Mouse (Mus musculus) cerebellum, adult 8-10 months (tissue): ENCODE measurements around the gene Ksr2.

Experiments used
- DNase-seq: peaks from one replicate; pipeline ENCODE4 v3.0.0; 2022

Ksr2 gene

GRCm38 (mm10) chr5:117628351-117628750 is 214.6 kb downstream of the Ksr2 start:
- DNase-seq: peak; percentile 25

DNA sequence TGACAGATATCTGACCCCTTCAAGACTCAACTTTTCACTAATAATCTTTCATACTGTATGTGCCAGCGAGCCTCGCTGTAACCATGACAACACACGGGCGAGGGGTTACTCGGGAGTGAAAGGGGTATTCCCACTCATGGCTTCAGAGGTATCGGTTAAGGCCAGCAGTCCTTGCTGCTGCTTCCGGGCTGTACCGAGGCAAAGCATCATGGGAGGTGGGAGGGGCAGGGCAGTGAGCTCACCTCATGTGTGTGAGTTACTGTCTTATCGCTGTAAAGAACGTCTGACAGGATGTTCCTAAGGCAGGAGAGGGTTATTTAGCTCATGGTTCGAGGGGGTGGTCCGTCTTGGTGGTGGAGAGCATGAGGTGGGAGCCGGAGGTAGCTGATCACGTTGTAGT is 215.8 kb downstream of the Ksr2 start:
- no peak for DNase-seq

GRCm38 (mm10) chr5:117635211-117635610 is 221.4 kb downstream of the Ksr2 start:
- DNase-seq: no peak

DNA sequence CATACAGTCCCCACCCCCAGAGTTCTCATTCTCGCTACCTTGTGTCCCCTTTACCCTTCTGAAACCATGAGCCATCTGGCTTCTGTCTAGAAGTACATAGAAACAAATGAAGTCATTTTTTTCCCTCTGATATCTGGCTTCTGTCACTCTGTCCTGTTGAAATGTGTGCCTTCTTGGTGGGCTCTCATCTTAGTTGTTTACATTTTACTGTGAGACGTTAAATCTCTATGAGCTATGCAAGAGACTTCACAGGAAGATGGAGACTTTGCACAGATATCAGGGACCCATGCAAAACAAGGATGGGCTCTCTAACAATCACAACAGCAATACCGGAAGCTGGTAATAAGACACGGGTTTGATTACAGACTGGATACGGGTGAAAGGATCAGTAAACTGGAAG is 222.0 kb downstream of the Ksr2 start:
- no peak for DNase-seq

GRCm38 (mm10) chr5:117641585-117641984 is 227.8 kb downstream of the Ksr2 start:
- no peak for DNase-seq

DNA sequence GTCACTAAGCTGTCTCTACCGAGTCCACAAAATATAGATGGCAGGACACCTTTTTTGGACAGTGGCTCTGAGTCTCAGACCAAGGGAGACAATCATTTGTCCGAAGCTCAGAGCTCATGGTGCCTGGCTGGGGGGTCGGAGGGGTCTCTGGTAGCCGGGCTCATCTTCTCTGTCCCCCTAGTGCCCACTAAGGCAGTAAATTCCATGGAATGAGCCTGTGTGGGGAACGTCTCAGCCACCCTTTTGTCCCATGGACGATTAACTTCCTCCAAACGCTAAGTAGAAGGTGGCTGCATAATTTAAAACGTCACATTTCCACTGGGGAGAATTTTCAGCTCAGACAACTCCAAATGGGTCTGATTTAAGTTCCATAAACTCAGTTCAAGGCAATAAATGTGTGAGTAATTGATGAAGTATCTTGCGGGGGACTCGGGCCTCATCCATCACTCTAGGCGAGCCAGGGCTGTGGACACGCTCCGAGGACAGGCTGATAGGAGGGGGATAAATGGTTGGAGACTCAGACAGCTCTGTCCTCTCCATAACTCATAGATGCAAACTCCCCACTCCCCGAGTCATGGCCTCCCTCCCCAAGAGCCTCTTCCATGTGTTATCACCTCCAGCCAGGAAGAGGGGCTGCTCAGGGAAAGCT is 237.6 kb downstream of the Ksr2 start:
- no peak for DNase-seq

GRCm38 (mm10) chr5:117658641-117659040 is 244.8 kb downstream of the Ksr2 start:
- no peak for DNase-seq

DNA sequence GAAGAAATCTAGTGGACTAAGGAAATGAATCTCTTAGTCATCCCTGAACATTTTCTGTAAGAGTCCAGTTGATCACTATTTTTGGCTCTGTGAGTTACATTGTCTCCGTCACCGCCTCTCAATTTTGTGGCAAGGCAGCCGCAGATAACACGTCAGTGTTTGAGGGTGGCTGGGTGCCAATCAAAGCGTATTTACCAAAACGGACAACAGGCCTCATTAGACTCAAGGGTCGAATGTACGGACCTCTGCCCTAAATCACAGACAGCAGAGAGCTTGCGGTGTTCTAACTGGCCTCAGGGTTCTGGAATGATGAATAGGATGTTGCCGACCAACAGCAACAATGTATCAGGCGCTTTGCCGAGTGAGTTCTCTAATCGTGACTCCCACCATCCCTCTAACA is 245.8 kb downstream of the Ksr2 start:
- DNase-seq: no peak

- no peak for DNase-seq
Measured at GRCm38 (mm10) chr5:117665181-117665580, 251.4 kb downstream of the Ksr2 start.

GRCm38 (mm10) chr5:117667314-117667713 is 253.5 kb downstream of the Ksr2 start:
- no peak for DNase-seq

- no peak for DNase-seq
Measured at GRCm38 (mm10) chr5:117669265-117669664, 255.5 kb downstream of the Ksr2 start.

DNA sequence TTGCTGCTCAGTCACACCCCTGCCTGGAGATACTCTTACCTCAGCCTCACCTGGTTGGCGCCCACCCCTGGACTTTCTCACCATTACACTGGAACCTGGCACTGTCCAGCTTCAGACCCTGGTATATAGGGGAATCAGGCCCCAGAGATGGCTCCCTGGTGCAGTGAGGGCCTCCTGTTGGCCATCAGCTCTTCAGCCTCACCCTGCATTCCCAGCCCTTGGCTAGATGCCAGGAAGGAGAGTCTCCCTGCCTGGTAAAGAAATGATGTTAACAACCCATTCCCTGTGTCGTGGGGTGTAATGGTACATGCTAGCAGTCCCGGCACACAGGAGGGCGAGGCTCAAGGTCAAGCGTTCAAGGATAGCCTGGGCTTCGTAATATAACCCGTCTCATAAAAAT is 256.0 kb downstream of the Ksr2 start:
- no peak for DNase-seq

DNA sequence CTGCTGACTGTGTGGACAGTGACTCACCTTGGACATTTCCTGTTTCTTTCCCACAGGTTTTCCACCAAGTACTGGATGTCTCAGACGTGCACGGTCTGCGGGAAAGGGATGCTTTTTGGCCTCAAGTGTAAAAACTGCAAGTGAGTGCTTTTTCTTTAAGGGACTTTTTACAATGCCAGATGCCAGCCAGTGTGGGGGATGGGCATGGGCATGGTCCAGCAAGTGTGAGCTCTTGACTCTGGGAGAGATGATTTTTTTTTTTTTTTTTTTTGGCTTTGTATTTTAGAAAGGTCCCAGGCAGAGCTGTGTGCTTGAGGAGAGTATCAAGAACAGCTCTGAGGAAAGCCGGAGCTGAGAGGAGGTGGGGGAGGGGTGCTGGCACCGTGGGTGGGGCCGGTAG is 257.6 kb downstream of the Ksr2 start:
- DNase-seq: no peak

- no peak for DNase-seq
Measured at GRCm38 (mm10) chr5:117675840-117676239, 262.0 kb downstream of the Ksr2 start.

DNA sequence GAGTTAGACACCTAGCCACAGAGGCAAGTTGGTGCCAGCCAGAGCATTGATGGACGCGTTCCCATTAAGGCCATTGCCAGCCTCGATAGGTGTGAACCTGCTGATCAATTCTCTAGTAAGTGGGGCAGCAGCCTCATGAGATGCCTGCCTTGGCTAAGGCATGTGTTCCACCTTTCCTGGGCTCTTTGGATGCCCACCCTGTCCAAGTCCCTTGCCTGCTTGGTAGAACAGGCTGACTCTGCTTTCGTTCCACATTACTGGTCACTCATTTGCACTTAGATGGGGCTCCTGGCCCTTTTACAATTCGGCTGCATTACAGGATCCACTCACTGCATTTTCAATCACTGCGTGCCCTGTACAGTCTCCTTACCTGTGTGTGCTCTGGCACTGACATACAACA is 263.4 kb downstream of the Ksr2 start:
- DNase-seq: no peak

- no peak for DNase-seq
Measured at GRCm38 (mm10) chr5:117678371-117678770, 264.6 kb downstream of the Ksr2 start.

DNA sequence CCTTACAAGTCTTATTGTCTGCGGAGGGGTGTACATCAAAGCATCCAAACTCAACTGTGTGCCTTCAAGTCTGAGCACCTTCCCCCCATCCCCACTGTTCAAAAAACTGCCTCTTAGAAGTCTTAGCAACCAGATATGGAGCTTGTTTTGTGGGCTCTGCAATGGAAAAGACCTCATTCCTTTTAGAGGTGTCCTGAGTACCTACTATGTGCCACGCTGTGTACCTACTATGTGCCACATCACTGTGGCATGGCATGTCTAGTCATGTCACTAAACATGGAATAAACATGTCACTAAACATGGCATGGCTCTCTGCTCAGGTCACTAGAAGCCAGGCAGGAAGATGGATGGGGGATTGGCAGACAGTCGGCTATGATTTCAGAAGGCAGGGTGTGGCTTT is 268.4 kb downstream of the Ksr2 start:
- DNase-seq: no peak

GRCm38 (mm10) chr5:117684491-117684890 is 270.7 kb downstream of the Ksr2 start:
- DNase-seq: no peak

- DNase-seq: no peak
Measured at GRCm38 (mm10) chr5:117687770-117688352, 274.1 kb downstream of the Ksr2 start.

DNA sequence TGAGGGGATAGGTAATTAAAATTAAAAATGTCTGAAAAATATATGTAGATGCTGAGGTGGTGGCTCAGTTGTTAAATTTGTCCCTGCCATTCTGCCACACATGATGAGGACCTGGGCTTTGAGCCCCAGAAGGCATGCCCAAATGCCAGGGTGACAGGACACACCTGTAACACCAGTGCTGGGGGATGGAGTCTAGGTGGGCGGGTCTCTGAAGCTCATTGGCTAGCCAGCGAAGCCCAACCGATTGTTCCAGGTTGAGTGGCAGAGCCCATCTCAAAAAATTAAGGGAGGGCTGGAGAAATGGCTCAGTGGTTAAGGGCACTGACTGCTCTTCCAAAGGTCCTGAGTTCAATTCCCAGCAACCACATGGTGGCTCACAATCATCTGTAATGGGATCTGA is 274.9 kb downstream of the Ksr2 start:
- no peak for DNase-seq

DNA sequence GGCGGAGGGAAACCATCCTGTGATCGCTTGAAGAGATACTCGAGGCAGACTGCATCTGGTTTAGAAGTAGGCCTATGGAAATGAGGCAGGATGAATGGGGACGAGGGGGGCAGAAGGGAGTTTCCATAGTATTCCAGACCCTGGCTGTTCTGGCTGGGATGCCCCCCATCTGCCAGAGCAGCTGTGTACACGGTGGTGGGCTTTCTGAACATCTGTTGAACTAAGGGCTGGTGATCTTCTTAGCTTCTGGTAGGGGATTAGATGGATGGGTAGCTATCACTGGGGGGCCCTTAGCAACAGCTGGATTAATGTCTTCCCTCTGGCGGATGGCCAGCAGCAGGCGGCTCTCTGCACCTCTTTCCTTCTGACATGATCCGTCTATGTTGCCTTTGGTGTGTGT is 276.0 kb downstream of the Ksr2 start:
- no peak for DNase-seq

- no peak for DNase-seq
Measured at GRCm38 (mm10) chr5:117691271-117691670, 277.5 kb downstream of the Ksr2 start.

GRCm38 (mm10) chr5:117693557-117693956 is 279.8 kb downstream of the Ksr2 start:
- no peak for DNase-seq

- no peak for DNase-seq
Measured at GRCm38 (mm10) chr5:117694632-117695031, 280.8 kb downstream of the Ksr2 start.

GRCm38 (mm10) chr5:117696366-117696765 is 282.6 kb downstream of the Ksr2 start:
- no peak for DNase-seq
